Mouse (Mus musculus): ENCODE measurements at regions not wholly inside any gene's neighbourhood (a gene's known extent, or its start where the extent isn't known, plus 50 kb on each side); places are given as distances from the start of the nearest gene placed in this dataset.

DNA sequence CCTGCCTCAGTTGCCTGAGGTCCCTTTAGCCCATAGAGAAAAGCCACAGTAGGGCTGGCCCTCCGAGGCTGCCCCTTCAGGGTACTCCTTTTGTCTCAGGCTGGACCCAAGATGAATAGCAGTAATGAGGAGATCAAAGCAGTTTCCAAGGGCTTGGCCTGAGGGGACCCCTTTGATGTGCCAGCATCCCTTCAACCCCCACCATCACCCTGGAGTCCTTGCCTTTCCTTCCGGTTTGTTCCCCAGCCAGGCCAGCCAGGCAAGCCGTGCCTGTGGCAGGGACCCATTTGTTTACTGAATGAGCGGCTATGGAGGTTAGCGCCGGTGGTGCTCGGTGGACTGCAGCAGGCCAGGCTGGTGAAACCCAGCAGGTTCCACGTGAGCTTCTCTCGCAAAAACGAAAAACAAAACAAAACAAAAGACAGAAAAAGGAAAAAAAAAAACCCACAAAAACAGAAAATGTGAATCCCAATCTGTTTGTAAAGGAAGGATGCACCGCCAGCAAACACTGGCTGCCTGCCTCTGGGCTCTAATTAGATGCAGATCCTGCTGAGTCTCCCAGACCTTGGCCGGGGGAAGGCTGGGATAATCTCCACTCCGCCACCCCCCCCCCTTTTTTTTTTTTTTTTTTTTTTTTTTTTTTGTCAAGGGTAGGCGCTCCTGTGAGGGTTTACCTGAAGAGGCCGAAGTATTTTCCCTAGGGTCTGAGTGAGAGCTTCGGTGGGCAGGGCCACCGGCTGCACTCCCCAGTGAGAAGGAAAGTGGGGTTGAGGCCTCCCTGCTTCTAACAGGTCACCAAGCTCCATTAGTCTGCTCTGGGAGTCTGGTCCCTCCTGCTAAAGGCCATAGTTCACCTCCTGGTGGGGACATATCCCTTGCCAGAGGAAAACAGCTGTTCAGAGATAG is 127.8 kb upstream of the Bcor start:
- TF ChIP-seq EP300 (IDR thresholded peaks at IDR 0.05) (no peak), CTCF (IDR thresholded peaks at IDR 0.05) (no peak)
